Mouse (Mus musculus) heart, postnatal 0 days (tissue): ENCODE data around the gene Traf3ip3. TPM values are rescaled to one million over a fixed set of nuclear protein-coding genes. Genes with fewer than 3 reads are reported as not detected.
A peak's percentile ranks its signal among the peaks of the same experiment; 100 is the strongest.

ENCODE experiments used
- ATAC-seq: fragments of 200-750 bp; cut with Nextera tagmentation; 2 replicates; pipeline ENCODE4 v1.8.0; 2017; ENCODE audit warnings: low read depth, moderate number of reproducible peaks, moderate library complexity; ENCODE audit not compliant: insufficient read depth
- DNase-seq: peaks from one replicate; pipeline ENCODE4 v3.0.0-alpha.2; 2016; ENCODE audit warnings: low spot score
- H3K27ac ChIP-seq: fragments of 300-500 bp; sonication (generic); 2 replicates; pipeline ENCODE4 v1.5.1; 2014; ENCODE audit warnings: low read depth, mild to moderate bottlenecking
- H3K27me3 ChIP-seq: fragments of 300-500 bp; sonication (generic); 2 replicates; pipeline ENCODE4 v1.6.1; 2014; ENCODE audit warnings: low read length, mixed read lengths; ENCODE audit not compliant: control insufficient read depth, insufficient read depth
- H3K36me3 ChIP-seq: fragments of 300-500 bp; sonication (generic); replicated peaks from 2 replicates; pipeline ENCODE4 v1.6.1; 2014; ENCODE audit warnings: low read length, mixed read lengths; ENCODE audit not compliant: control insufficient read depth, insufficient read depth
- H3K4me1 ChIP-seq: fragments of 300-500 bp; sonication (generic); 2 replicates; pipeline ENCODE4 v1.6.1; 2014; ENCODE audit warnings: antibody characterized with exemption; ENCODE audit not compliant: control insufficient read depth, insufficient read depth
- H3K4me2 ChIP-seq: fragments of 300-500 bp; sonication (generic); 2 replicates; pipeline ENCODE4 v1.6.1; 2014; ENCODE audit warnings: low read depth, mild to moderate bottlenecking, low read length, moderate library complexity
- H3K4me3 ChIP-seq: fragments of 300-500 bp; sonication (generic); 2 replicates; pipeline ENCODE4 v1.5.1; 2014; ENCODE audit warnings: low read depth, low read length
- H3K9ac ChIP-seq: fragments of 300-500 bp; sonication (generic); replicated peaks from 2 replicates; pipeline ENCODE4 v1.6.1; 2014; ENCODE audit warnings: low read depth, low read length, mixed read lengths
- H3K9me3 ChIP-seq: fragments of 300-500 bp; sonication (generic); replicated peaks from 2 replicates; pipeline ENCODE4 v1.6.1; 2016; ENCODE audit warnings: low read length; ENCODE audit not compliant: control insufficient read depth
- CTCF ChIP-seq: IDR thresholded peaks from 2 replicates; pipeline ENCODE4 v1.5.1; 2016; ENCODE audit warnings: antibody characterized with exemption, control low read depth, low read depth
- EP300 ChIP-seq: IDR thresholded peaks from 2 replicates; pipeline ENCODE4 v1.6.1; 2016; ENCODE audit warnings: antibody characterized with exemption, low read depth
- WGBS: fragments of 180-500 bp; shearing (Covaris S2); extraction: QIAGEN DNeasy Blood & Tissue Kit; methylation state at CpG from one replicate; pipeline ENCODE4 v1.1.7; 2014; 5-methylcytosine and 5-hydroxymethylcytosine counted together
- polyA plus RNA-seq: library from polyadenylated mRNA; unstranded; fragments of >200 nt; fragmentation: Nextera tagmentation; extraction: Ambion mirVana; gene quantifications from 2 replicates; pipeline ENCODE4 v1.2.1, GENCODE M21; 2015
- total RNA-seq: library from RNA; depleted of rRNA; stranded (reverse); fragments of >200 nt; gene quantifications from 2 replicates; pipeline ENCODE4 v1.2.3, GENCODE M21; 2014; ENCODE audit warnings: low replicate concordance

Gene Traf3ip3
- total and polyA plus RNA-seq, 2 experiments from 2014 or later: 0.61 to 0.79 TPM

GRCm38 (mm10) chr1:193159613-193160012 lies 41.9 kb downstream of the Traf3ip3 start:
- no peaks in the 10 kb centered on the region for H3K27me3 ChIP-seq
- no peak overlapping the region for H3K27ac ChIP-seq
- WGBS: 64% methylated on average over 1 of the region's 1 CpGs
- no peak for TF ChIP-seq EP300
- TF ChIP-seq CTCF: no peak
- no peaks in the 10 kb centered on the region for H3K36me3 ChIP-seq
- H3K4me3 ChIP-seq: no peak overlapping the region
- H3K4me1 ChIP-seq: peaks cover 6% of the 10 kb centered on the region; the same call in 1 of the 2 replicates
- ATAC-seq: no peak
- DNase-seq: no peak
- no peak overlapping the region for H3K9ac ChIP-seq
- no peaks in the 10 kb centered on the region for H3K9me3 ChIP-seq
- H3K4me2 ChIP-seq: no peak overlapping the region

- Histone ChIP-seq H3K9me3 (no peaks in the 10 kb centered on the region), H3K4me1 (peaks cover 6% of the 10 kb centered on the region; the same call in 1 of the 2 replicates), H3K4me3 (no peak overlapping the region), H3K36me3 (no peaks in the 10 kb centered on the region), H3K4me2 (no peak overlapping the region), H3K27me3 (peaks cover 3% of the 10 kb centered on the region; the same call in 1 of the 2 replicates), H3K27ac (no peak overlapping the region), H3K9ac (no peak overlapping the region)
- 47% methylated on average over 3 of the region's 3 CpGs for WGBS
- TF ChIP-seq EP300 (no peak), CTCF (no peak)
- no peak for DNase-seq
- no peak for ATAC-seq
Observed at GRCm38 (mm10) chr1:193159163-193159562, 42.3 kb downstream of the Traf3ip3 start.

GRCm38 (mm10) chr1:193157111-193157492 lies 44.4 kb downstream of the Traf3ip3 start:
- H3K27ac ChIP-seq: peak overlapping the region; percentile 52
- peaks cover 12% of the 10 kb centered on the region; the same call in 1 of the 2 replicates for H3K4me1 ChIP-seq
- DNase-seq (no peak), ATAC-seq (no peak)
- no peak overlapping the region for H3K9ac ChIP-seq
- H3K27me3 ChIP-seq: peaks cover 16% of the 10 kb centered on the region; the same call in 1 of the 2 replicates
- H3K36me3 ChIP-seq: no peaks in the 10 kb centered on the region
- no peaks in the 10 kb centered on the region for H3K9me3 ChIP-seq
- H3K4me3 ChIP-seq: no peak overlapping the region
- H3K4me2 ChIP-seq: no peak overlapping the region
- no peak for TF ChIP-seq EP300
- TF ChIP-seq CTCF: no peak
- WGBS: 74% methylated on average over 8 of the region's 8 CpGs

- TF ChIP-seq CTCF (no peak), EP300 (no peak)
- H3K9ac ChIP-seq: no peak overlapping the region
- DNase-seq (no peak), ATAC-seq (no peak)
- WGBS: 46% methylated on average over 15 of the region's 15 CpGs
- H3K4me2 ChIP-seq: no peak overlapping the region
- no peaks in the 10 kb centered on the region for H3K36me3 ChIP-seq
- H3K4me3 ChIP-seq: no peak overlapping the region
- H3K27ac ChIP-seq: peak overlapping the region; percentile 52
- peaks cover 14% of the 10 kb centered on the region; the same call in 1 of the 2 replicates for H3K4me1 ChIP-seq
- H3K27me3 ChIP-seq: peaks cover 16% of the 10 kb centered on the region; the same call in 1 of the 2 replicates
- no peaks in the 10 kb centered on the region for H3K9me3 ChIP-seq
Observed at GRCm38 (mm10) chr1:193156316-193157110, 45.0 kb downstream of the Traf3ip3 start.

GRCm38 (mm10) chr1:193153561-193153960 lies 47.9 kb downstream of the Traf3ip3 start:
- Histone ChIP-seq H3K9me3 (no peaks in the 10 kb centered on the region), H3K4me2 (peak overlapping the region; percentile 62), H3K27ac (no peak overlapping the region), H3K27me3 (peaks cover 16% of the 10 kb centered on the region; the same call in 1 of the 2 replicates), H3K4me3 (peak overlapping the region; percentile 41), H3K4me1 (peaks cover 15% of the 10 kb centered on the region), H3K9ac (no peak overlapping the region), H3K36me3 (no peaks in the 10 kb centered on the region)
- 47% methylated on average over 16 of the region's 16 CpGs for WGBS
- no peak for DNase-seq
- TF ChIP-seq EP300 (no peak), CTCF (no peak)
- no peak for ATAC-seq
